Mouse (Mus musculus): ENCODE results near the gene Naa80.

Naa80 gene

DNA sequence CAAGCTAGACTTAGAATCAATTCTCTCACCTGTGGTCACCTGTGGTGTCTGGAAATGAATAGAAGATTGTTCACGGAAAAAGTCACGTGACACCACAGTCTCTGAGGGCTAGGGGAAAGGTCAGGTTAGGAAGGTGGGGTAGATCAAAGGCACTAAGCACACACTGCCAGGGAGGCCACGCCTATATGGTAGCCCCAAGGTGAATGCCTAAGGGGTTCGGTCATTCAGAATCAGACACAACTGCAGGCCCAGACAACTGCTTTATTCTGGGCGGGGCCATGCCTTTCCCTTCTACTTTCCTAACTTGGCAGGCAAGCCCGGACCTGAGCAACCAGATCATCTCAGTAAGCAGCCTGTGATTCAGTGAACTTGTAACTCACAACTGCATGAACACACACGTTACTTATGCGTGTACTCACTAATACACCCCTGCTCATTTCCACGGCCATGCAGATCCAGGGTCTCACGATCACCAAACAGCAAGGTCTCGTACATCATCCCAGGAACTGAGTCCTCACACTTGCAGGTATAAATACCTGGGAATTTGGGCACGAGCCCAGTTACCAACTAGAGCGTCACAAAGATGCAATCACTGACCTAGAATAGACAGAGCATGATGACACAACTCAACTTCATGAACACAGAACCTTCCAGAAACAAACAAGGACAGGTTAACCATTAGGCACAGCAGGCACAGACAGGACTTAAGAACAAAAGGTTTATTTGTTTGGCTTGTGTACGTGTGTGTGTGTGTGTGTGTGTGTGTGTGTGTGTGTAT lies 2.9 kb upstream of the Naa80 start:
- Histone ChIP-seq H3K27me3 (ENCODE audit: control insufficient read depth, insufficient read depth, low read length, poor library complexity, severe bottlenecking) (no peaks in the 10 kb centered on the region), H3K36me3 (ENCODE audit: control insufficient read depth, insufficient read depth, low read length, poor library complexity, severe bottlenecking) (no peaks in the 10 kb centered on the region)
- DNase-seq (ENCODE audit: low read depth, low spot score) = no peak

DNA sequence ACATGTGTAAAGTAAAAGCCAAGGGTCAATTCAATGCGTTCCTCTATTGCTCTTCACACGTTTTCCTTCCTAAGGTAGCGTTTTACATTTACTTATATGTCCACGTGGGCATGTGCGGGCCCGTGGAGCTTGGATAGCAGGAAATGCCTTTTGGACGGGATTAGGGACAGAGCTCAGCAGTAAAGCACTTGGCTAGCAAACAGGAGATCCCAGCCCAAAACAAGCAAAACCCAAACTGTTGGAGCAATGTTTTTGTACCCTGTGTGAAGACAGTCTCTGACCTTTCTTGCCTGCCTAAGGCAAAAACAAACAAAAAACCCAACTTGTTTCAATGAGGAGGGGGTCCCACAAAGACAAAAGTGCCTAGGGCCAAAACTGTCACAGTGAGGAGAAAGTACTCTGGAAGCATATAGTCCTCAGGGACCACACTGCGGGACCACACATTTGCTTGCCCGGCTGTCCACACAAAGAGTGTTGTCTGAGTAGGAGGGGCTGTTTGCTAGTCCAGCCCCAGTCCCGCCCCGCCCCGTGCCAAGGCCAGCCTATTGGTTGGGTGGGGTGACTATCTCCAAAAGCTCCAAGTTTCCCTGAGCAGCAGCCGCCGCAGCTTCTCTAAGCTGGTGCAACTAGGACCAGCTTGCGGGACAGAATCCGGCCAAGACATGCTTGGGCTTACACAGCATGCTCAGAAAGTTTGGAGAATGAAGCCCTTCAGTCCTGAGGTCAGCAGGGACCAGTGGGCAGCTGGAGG lies 2.2 kb upstream of the Naa80 start, which contains the start of gene Hyal1:
Gene Hyal1, plus strand, starts transcription at position 571 of the 751 bp plus-strand sequence.
- no peak for DNase-seq (ENCODE audit: low read depth, low spot score)
- Histone ChIP-seq H3K27me3 (ENCODE audit: control insufficient read depth, insufficient read depth, low read length, poor library complexity, severe bottlenecking) (no peaks in the 10 kb centered on the region), H3K36me3 (ENCODE audit: control insufficient read depth, insufficient read depth, low read length, poor library complexity, severe bottlenecking) (no peaks in the 10 kb centered on the region)

DNA sequence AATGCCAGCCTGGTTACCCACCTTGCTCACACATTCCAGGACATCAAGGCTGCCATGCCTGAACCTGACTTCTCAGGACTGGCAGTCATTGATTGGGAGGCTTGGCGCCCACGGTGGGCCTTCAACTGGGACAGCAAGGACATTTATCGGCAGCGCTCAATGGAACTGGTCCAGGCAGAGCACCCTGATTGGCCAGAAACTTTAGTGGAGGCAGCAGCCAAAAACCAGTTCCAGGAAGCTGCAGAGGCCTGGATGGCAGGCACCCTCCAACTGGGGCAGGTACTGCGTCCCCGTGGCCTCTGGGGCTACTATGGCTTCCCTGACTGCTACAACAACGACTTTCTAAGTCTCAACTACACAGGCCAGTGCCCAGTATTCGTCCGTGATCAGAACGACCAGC lies 816 bp upstream of the Naa80 start:
- H3K36me3 ChIP-seq (ENCODE audit: control insufficient read depth, insufficient read depth, low read length, poor library complexity, severe bottlenecking) = no peaks in the 10 kb centered on the region
- no peak for DNase-seq (ENCODE audit: low read depth, low spot score)
- H3K27me3 ChIP-seq (ENCODE audit: control insufficient read depth, insufficient read depth, low read length, poor library complexity, severe bottlenecking) = no peaks in the 10 kb centered on the region

DNA sequence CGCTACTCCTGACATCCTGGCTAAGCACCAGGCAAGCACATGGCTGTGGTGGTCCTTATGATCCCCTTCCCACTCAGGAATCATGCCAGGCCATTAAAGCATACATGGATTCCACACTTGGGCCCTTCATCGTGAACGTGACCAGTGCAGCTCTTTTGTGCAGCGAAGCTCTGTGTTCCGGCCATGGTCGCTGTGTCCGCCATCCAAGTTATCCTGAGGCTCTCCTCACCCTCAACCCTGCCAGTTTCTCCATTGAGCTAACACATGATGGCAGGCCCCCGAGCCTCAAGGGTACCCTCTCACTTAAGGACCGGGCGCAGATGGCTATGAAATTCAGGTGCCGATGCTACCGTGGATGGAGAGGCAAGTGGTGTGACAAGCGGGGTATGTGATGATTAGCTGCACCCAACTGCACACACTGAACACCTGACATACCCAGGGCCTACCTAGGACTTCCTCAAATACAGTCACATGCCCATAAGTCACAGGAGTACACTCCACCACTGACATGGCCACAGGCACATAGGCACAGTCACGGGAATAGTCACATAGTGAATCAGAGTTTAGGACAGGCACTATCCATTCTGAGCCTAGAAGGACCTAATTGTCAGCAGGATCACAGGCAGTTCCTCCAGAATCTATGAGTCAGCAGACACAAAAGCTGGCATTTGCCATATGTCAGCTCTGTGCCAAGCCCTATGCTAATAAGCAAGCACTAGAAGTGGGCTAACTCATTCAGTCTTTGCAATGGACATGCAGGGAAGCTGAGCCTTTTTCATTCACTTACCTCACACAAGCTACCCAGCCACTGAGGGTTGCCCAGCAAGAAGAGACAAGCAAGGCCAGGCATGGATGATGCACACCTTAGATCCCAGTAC lies 575 bp downstream of the Naa80 start:
- DNase-seq (ENCODE audit: low read depth, low spot score) = peak; percentile 72
- Histone ChIP-seq H3K27me3 (ENCODE audit: control insufficient read depth, insufficient read depth, low read length, poor library complexity, severe bottlenecking) (no peaks in the 10 kb centered on the region), H3K36me3 (ENCODE audit: control insufficient read depth, insufficient read depth, low read length, poor library complexity, severe bottlenecking) (no peaks in the 10 kb centered on the region)

DNA sequence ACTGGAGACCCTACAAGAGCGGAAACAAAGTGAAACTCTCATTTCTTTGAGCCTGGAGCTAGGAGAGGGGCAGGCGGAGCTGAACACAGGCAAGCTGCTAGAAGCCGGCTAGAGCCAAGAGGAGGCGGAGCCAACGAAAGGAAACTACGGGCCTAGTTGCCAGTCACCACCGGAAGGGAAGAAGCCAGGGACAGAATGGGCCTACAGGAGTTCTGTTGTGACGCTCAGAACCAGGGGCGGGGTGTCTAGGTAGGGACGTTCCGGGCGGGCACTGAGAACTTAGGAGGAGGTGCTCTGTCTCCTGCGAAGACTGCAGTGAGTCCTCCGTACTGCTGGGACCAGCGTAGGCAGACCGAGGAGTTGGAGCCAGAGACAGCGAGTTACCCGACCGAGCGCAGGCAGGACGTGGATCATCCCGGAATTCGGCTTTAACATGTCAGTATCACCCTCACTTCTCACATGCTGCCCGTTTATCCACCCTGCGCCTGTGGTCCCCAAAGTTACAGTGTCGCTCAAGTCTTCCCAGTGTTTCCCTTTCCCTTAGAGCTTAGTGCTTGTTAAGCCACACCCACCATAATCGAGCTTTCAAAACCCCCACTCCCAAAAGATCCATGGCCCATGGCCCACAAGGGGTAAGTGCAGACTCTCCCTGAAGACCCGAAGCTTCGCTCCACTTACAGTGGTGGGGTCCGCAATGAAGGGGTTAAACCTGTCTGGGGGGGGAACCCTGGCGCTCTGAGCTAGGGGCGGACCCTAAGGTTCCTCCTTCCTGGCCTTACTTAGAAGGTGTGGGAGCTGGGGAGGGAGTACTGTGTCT lies 2.0 kb downstream of the Naa80 start, which contains the start of gene Hyal3:
Gene Hyal3, plus strand, starts transcription at position 318 of the 817 bp plus-strand sequence.
- peak; percentile 82 for DNase-seq (ENCODE audit: low read depth, low spot score)
- Histone ChIP-seq H3K27me3 (ENCODE audit: control insufficient read depth, insufficient read depth, low read length, poor library complexity, severe bottlenecking) (no peaks in the 10 kb centered on the region), H3K36me3 (ENCODE audit: control insufficient read depth, insufficient read depth, low read length, poor library complexity, severe bottlenecking) (no peaks in the 10 kb centered on the region)

DNA sequence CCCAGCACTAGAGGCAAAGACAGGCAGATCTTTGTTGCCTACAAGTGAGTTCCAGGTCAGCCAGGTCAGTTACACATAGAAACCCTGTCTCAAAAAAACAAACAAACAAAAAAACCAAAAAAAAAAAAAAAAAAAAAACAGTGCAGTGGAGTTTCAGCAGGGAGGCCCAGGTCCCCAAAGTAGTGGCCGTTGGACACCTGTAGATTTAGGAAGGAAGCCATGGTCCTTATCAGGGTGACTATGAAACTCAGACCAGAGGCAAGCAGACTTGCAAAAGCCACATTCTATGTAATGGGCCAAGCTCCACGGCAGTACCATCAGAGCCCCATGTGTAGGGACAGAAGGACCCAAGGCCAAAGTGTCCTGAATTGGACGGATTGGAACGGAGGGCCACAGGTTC lies 2.9 kb downstream of the Naa80 start:
- Histone ChIP-seq H3K36me3 (ENCODE audit: control insufficient read depth, insufficient read depth, low read length, poor library complexity, severe bottlenecking) (no peaks in the 10 kb centered on the region), H3K27me3 (ENCODE audit: control insufficient read depth, insufficient read depth, low read length, poor library complexity, severe bottlenecking) (no peaks in the 10 kb centered on the region)
- no peak for DNase-seq (ENCODE audit: low read depth, low spot score)

DNA sequence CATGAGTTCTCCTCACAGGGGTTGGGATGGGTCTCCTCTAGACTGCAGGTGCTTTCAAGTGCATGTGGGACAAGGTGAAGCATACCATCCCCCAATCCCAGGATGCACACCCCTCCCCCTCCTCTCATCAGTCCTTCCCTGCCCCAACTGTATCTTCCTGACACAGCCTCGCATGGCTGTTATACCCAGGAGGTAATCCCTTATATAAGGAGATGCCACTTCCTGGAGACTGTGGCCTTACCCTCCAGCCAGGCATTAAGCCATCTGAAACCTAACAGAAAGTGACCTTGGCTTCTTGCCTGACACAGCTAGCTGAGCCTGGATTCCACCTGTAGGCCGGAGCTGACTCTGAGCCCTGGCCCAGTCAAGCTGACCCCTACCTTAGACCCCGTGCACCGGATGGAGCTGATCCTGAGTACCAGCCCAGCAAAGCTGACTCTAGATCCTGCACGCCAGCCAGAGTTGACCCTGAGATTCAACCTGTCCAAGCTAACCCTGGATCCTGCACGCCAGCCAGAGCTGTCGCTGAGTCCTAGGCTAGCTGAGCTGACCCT lies 3.9 kb downstream of the Naa80 start:
- DNase-seq (ENCODE audit: low read depth, low spot score) = no peak
- H3K36me3 ChIP-seq (ENCODE audit: control insufficient read depth, insufficient read depth, low read length, poor library complexity, severe bottlenecking) = no peaks in the 10 kb centered on the region
- H3K27me3 ChIP-seq (ENCODE audit: control insufficient read depth, insufficient read depth, low read length, poor library complexity, severe bottlenecking) = no peaks in the 10 kb centered on the region

DNA sequence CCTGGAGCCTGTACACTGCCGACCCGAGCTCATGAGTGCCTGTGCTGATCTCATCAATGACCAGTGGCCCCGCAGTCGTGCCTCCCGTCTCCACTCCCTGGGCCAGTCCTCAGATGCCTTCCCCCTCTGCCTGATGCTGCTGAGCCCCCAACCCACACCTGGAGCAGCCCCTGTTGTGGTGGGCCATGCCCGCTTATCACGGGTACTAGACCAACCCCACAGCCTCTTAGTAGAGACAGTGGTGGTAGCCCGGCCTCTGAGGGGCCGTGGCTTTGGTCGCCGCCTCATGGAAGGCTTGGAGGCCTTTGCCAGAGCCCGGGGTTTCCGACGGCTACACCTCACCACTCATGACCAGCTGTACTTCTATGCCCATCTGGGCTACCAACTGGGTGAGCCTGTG lies 4.5 kb downstream of the Naa80 start:
- Histone ChIP-seq H3K36me3 (ENCODE audit: control insufficient read depth, insufficient read depth, low read length, poor library complexity, severe bottlenecking) (no peaks in the 10 kb centered on the region), H3K27me3 (ENCODE audit: control insufficient read depth, insufficient read depth, low read length, poor library complexity, severe bottlenecking) (no peaks in the 10 kb centered on the region)
- DNase-seq (ENCODE audit: low read depth, low spot score) = no peak

DNA sequence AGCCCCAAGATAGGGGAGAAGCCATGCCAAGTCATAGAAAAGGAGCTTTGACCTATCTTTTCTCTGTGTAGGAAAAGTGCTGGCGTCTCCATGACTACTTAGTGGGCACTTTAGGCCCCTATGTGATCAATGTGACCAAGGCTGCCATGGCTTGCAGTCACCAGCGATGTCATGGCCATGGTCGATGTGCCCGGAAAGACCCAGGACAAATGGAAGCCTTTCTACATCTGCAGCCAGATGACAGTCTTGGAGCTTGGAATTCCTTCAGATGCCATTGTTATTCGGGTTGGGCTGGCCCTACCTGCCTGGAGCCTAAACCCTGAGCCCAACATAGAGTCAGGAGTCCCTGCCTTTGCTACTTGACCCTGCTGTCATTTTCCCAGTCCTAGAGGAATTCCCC lies 7.8 kb downstream of the Naa80 start:
- Histone ChIP-seq H3K36me3 (ENCODE audit: control insufficient read depth, insufficient read depth, low read length, poor library complexity, severe bottlenecking) (peaks cover 6% of the 10 kb centered on the region; the same call in 1 of the 2 replicates), H3K27me3 (ENCODE audit: control insufficient read depth, insufficient read depth, low read length, poor library complexity, severe bottlenecking) (no peaks in the 10 kb centered on the region)
- no peak for DNase-seq (ENCODE audit: low read depth, low spot score)

DNA sequence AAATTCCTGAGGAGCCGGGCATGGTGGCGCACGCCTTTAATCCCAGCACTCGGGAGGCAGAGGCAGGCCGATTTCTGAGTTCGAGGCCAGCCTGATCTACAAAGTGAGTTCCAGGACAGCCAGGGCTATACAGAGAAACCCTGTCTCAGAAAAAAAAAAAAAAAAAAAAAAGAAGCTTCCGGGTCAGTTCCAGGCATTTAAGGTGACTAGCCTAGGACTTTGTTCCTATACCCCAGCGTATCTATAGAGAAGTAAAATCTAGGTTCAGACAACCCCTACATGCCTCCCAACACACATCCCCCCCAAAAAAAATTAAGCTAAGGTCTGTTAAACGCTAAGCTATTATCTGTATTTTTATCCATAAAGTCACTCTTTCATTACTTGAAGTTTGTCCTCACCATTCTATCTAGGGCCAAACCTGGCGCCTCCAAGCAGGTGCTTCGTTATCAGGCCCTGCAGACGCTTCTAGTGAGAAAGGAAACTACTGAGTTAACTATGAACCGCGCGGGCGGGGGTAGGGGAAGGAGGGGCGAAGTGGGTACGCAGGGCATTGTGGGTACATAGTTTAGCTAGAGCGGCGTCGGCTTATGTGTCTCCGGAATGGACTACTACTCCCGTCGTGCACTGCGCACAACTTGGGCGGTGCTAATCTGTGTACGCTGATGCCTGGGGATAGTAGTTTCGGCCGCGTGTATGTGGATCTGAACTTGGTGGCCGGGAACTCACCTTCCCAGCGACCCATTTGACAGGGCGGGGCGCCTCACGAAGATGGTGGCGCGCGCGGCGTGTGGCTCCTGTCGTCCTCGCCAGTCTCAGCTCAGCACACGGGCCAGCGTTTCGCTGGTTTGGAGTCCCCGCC lies 8.5 kb downstream of the Naa80 start, which contains the start of gene Ifrd2:
Gene Ifrd2, plus strand, starts transcription at position 669 of the 859 bp plus-strand sequence.
- Histone ChIP-seq H3K36me3 (ENCODE audit: control insufficient read depth, insufficient read depth, low read length, poor library complexity, severe bottlenecking) (peaks cover 8% of the 10 kb centered on the region), H3K27me3 (ENCODE audit: control insufficient read depth, insufficient read depth, low read length, poor library complexity, severe bottlenecking) (no peaks in the 10 kb centered on the region)
- peak; percentile 99 for DNase-seq (ENCODE audit: low read depth, low spot score)

DNA sequence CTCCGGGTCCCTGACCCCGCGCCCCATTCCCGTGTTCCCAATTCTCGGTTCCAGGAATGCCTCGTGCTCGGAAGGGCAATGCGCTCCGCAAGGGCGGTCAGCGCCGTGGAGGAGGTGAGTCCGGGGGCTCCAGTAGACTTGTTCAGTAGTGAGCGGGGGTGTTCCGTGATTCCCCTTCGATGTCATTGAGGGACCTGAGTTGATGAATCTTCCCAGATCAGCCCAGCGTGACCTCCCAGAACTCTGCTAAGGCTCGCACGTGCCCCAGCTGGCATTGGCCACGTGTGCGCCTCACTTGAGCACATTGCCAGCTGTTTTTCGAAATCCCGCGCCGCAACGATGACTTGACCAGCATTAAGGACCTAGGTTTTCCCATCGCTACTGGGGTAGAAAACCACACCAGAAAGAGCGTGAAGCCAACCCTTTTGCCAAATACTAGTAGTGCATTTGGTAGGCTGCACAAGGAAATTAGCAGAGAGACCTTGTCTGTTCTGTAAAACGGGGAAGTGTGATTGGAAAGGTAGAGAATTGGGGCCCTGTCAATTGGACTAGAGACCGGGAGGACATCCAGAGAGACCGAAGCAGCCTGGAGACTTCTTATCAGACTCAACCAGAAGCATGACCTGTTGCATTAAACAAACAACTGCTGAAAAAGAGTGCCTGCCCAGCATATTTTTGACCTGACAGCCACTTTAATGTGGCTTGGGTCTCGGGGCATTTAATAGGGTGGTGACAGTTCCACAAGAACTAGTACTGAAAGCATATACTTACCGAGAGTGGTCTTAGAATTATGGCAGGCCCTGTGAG lies 9.3 kb downstream of the Naa80 start:
- no peak for DNase-seq (ENCODE audit: low read depth, low spot score)
- H3K36me3 ChIP-seq (ENCODE audit: control insufficient read depth, insufficient read depth, low read length, poor library complexity, severe bottlenecking) = peaks cover 8% of the 10 kb centered on the region
- no peaks in the 10 kb centered on the region for H3K27me3 ChIP-seq (ENCODE audit: control insufficient read depth, insufficient read depth, low read length, poor library complexity, severe bottlenecking)

DNA sequence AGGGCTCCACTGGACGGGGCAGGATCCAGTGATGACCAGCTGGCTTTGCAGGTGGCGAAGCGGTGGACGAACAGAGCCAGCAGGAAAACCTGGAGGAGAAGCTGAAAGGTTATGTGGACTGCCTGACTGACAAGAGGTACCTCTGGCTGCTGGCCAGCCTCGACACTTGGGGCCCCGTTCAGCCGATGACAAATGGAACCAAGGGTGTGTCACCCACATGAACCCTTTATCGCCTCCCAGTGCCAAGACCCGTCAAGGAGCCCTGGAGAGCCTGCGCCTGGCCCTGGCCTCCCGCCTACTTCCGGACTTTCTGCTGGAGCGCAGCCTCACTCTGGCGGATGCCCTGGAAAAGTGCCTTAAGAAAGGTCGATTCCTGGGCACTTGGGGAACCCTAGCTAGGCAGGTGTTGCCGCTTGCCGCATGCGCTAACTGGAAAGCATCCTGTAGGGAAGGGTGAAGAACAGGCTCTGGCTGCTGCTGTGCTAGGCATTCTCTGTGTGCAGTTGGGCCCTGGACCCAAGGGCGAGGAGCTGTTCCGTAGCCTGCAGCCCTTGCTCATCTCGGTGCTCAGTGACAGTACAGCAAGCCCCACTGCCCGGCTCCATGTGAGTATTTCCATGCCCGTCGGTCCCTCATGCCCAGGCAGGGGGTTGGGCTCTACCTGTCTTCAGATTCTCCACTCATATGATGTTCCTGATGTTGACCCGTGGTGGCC lies 11.5 kb downstream of the Naa80 start:
- no peak for DNase-seq (ENCODE audit: low read depth, low spot score)
- Histone ChIP-seq H3K36me3 (ENCODE audit: control insufficient read depth, insufficient read depth, low read length, poor library complexity, severe bottlenecking) (peaks cover 11% of the 10 kb centered on the region), H3K27me3 (ENCODE audit: control insufficient read depth, insufficient read depth, low read length, poor library complexity, severe bottlenecking) (no peaks in the 10 kb centered on the region)

All from splenic B cell, adult 2 months (primary cell).